Mouse (Mus musculus) cerebellum, adult 2 months (tissue): ENCODE measurements at regions not wholly inside any gene's neighbourhood (a gene's known extent, or its start where the extent isn't known, plus 50 kb on each side); places are given as distances from the start of the nearest gene placed in this dataset.

Source experiments
- CTCF ChIP-seq: fragments of 200-500 bp; IDR thresholded peaks from 2 replicates; pipeline ENCODE4 v1.5.1; 2011; ENCODE audit warnings: low read depth, mild to moderate bottlenecking, control low read depth, low read length, moderate library complexity, borderline replicate concordance; ENCODE audit not compliant: insufficient read depth
- POLR2A ChIP-seq: fragments of 200-500 bp; IDR thresholded peaks from 2 replicates; pipeline ENCODE4 v1.6.1; 2011; ENCODE audit warnings: low read length, control low read depth, borderline replicate concordance; ENCODE audit not compliant: insufficient read depth

DNA sequence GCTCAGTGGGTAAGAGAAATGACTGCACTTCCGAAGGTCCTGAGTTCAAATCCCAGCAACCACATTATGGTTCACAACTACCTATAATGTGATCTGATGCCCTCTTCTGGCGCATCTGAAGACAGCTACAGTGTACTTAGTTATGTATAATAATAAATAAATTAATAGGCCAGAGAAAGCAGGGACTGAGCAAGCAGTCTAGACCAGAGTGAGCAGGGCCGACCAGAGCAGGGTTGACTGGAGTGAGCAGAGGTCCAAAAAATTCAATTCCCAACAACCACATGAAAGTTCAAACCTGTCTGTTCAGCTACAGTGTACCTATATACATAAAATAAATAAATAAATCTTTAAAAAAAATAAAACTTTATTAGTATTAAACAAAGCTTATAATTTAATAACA is 52.2 kb upstream of the Pdc start:
- TF ChIP-seq CTCF = no peak
- TF ChIP-seq POLR2A = no peak
